Mouse (Mus musculus): ENCODE measurements around the gene Gm11444.

Gm11444 gene

DNA sequence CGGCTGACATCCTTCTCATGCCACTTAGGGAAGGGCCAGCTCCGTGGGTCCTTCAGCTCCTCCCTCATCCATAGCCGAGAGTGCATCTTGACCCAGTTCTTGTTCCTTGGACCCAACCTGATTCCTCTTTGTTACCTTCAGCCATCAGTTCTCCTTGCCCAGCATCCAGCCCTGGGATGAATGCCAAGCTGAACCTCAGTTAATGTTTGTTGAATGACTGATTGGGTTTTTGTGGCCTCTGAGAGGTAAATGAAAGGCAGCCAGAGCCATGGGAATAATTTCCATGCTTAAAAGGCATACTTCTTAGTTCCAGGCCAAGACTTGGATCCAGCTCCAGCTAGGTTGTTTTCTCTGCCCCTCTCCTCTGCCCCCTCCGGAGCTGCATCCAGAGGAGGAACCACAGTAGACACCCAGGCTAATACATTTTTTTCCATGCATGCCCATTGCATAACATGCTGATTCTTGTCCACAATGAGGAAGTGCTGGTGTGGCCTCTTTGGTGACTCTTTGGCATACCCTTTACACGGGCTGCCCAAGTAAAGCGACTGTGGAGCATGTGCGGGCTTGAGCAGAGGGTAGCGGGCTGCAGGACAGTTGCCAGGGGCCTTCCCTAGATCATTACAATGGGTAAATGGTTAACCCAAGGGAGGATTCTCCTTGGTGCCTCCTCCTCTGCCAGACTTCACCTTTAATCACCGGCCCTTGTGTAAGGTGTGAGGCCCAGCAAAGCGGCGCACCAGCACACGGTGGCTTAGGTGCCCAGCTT lies 37.7 kb downstream of the Gm11444 start:
- no peak for DNase-seq (ENCODE audit: low spot score)

DNA sequence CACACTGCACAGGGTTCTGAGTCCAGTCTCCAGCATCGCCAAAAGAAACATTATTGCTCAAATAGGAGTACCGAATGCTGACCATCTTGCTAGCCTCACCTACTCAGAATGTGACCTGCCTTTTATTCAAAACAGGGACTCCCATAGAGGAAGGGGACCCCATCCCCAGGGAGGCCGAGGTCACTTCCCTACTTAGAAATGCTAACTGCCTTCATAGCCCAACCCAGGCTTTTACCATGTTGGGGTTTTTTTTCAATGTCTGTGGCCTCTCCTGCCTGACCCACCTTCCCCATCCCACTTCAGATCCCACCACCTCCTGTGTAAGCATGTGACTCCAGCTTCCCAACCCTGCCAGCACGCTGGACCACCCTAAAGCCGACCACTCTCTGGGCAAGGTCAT lies 38.5 kb downstream of the Gm11444 start:
- no peak for DNase-seq (ENCODE audit: low spot score)

DNA sequence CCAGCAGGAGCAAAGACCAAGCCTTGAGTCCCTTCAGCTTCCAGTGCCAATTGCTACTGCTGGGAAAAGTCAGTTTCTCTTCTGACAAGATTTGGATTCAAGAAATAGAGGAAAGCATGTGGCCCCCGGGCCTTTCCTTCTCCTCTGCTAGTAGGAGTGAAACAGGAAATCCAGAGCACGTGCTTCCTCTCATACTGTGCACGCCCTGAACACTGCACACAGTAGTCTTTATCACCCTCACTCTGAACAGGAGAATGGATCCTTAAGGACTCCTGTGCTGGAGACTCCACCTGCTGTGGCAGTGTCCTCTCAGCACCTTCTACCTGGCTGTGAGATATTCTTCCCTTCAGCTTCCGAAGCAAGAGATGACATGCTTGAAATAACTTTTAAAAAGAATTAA lies 38.9 kb downstream of the Gm11444 start:
- DNase-seq (ENCODE audit: low spot score): no peak

DNA sequence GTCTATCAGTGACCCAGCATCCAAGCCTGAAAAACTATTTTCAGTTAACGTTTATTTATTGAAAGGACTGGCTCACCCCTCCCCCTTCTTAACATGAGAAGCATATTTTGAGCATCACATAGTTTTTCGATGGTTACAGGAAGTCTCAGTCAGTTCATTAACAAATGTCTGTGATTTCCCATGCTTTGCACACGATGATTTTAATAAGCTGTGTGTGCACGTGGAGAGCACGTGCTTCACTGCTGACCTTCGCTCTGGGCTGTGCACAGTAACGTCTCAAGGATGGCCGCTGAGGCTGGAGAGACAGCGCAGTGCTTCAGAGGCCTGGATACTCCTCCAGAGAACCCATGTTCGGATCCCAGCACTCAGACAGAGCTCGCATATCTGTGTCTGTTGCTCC lies 42.8 kb downstream of the Gm11444 start:
- no peak for DNase-seq (ENCODE audit: low spot score)

DNA sequence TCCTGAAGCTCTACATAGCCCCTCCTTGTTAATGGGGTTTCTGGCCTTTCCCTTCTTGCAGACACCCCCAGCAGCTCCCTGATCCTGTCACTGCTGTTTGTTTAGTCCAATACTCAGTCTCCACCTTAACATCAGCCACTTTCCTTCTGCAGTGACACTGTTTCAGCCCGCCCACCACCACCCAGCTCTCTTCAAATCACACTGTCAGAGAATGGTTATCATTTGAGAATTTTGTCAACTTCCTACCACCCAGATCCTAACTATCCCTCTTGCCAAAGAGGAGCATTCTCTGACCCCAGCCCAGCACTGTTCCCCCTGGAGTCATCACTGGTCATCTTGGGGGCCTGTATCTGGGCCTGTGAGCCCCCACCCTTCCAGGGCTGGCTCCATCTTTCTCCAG lies 44.4 kb downstream of the Gm11444 start:
- no peak for DNase-seq (ENCODE audit: low spot score)

DNA sequence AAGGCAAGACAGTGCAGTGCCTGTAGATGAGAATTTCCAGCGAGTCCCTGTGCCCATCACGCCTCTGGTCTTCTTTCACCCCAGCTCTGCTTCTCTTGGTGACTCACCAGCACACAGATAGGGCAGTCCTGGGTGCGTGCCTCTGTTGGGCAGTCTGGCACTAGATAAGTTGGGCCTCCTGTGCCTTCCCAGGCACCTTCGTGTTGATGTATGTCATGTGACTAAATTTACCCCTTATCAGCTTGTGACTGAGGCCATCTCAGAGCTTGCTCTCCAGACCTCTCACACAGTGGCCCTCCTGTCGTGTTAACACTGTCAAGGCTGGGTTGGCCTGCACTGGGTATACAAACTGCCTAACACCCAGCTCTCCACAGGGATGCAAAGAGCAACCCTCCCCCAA lies 46.1 kb downstream of the Gm11444 start:
- DNase-seq (ENCODE audit: low spot score): no peak

DNA sequence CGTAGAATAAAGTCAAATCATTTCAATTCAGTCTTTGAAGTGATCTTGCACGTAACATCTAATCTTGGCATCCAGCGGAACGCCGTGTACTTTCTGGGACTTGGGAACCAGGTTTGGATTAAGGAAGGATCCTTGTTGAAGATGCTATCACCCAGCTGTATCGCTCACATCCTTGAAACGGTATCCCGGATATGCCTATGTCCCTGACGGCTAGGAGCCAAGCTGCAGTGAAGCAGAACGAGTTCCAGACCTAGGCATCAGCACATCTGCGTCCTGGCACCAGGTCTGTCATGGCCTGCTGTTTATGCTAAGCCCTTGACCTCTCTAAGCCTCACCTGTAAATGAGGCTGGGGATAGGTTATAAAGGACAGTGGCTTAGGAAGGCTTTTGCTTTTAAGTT lies 49.8 kb downstream of the Gm11444 start:
- no peak for DNase-seq (ENCODE audit: low spot score)

DNA sequence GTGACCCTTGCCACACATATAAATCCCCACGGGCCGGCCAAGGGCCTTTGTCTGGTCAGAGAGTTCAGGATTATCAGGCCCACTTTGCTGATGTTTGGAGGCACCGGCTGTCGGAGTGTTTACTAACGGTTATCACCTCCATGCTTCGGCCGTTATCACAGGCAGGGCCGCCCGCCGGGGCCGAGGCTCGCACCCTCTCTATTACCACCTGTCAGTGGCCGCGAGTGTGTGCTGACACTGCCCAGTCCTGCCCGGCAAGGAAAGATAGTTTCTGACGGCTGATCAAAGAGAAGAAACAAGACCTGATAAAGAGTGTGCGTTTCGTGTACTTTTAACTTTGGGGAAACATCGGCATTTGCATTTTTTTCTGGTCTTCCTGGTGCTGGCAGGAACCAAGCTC lies 50.3 kb downstream of the Gm11444 start:
- DNase-seq (ENCODE audit: low spot score): no peak

DNA sequence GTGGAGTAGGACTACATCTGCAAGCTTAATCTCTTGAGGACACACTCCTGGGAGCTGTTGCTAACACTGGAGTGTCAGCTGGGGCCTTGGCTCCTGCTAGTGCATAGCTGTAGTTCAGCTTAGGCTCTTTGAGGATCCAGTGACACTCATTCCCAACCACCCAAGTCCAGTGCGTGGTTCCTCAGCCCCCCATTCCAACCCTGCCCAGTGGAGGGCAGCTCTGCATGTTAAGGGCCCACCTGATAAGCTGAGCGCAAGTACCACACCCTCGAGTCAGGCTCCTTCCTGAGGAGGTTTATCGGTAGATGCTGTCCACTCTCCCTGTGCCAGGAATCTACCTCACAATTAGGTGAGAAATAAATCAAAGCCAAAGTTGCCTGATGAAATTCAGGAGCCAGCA lies 50.7 kb downstream of the Gm11444 start:
- no peak for DNase-seq (ENCODE audit: low spot score)

Data from adipocyte (in vitro differentiated cells).